Mouse (Mus musculus): ENCODE data around the gene Plrg1. TPM values are rescaled to one million over a fixed set of nuclear protein-coding genes. Genes with fewer than 3 reads are reported as not detected.

Plrg1 gene
- polyA plus RNA-seq, 1 experiment from 2014 or later, result 94.0 TPM

DNA sequence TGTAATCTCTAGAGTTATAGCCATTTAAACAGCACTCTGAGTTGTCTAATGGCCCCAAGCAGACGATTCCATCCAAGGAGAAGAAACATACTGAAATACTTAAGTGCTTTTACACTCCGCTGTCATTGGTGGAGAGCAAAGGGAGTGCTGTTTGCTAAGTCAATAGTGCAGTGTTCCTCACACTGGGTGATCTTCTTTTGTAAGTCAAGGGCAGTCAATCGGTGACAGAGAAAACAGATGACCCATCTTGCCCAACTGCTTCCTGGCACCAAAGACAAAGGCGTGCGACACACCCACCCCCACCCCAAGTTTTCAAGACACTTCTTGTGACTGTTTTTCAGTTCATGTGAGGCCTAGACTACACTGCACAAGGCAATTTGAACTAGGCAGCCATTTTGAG lies 3.2 kb upstream of the Plrg1 start:
- no peak for DNase-seq (ENCODE audit: low spot score)

DNA sequence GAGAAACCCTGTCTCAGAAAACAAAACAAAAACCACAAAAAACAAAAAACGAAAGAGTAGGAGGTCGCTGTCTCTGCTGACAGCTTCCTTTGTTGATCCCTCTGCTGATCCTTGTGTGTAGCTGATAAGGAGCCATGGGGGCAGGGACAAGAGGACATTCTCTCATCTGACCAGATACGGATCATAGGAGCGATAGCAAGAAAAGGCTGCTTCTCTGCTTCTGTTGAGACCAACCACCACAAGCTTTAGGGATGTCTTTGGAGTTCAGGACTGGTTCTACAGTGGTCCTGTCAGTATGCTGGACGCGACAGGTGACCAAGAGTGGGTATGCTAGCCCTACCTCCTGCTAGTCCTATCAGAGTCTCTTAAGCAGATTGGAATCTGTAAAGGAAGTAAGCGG lies 2.2 kb upstream of the Plrg1 start:
- no peak for DNase-seq (ENCODE audit: low spot score)

DNA sequence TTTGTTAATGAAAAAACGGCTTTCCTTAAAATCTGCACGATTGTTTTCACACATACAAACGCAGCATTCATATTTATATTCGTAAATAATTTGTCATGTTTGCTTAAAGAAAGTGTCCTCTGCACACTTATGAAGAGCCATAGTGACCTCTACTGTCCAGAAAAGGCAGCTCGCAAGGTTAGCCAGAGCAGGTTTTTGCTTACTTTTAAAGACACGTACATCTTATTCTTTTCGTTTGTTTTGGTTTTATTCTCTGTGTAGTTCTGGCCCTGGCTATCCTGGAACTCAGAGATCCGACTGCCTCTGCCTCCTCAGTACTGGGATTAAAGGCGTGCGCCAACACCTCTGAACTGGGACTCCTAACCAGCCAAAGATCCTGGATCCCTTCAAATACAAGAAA lies 1.6 kb upstream of the Plrg1 start:
- peak; percentile 21 for DNase-seq (ENCODE audit: low spot score)

DNA sequence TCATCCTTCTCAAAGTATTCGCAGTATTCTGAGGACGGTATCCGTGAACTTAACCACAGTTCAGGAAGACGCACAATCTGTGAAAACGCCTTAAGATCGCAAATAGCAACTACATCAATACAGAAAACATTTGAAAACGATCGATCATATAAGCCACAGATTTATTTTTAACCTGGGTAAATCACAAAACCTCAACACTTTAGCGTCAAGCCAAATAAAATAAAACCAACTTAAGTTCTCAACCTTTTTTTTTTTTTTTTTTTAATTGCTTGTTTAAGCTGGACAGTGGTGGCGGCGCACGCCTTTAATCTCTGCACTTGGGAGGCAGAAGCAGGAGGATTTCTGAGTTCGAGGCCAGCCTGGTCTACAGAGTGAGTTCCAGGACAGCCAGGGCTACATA lies 563 bp upstream of the Plrg1 start:
- DNase-seq (ENCODE audit: low spot score), result no peak

DNA sequence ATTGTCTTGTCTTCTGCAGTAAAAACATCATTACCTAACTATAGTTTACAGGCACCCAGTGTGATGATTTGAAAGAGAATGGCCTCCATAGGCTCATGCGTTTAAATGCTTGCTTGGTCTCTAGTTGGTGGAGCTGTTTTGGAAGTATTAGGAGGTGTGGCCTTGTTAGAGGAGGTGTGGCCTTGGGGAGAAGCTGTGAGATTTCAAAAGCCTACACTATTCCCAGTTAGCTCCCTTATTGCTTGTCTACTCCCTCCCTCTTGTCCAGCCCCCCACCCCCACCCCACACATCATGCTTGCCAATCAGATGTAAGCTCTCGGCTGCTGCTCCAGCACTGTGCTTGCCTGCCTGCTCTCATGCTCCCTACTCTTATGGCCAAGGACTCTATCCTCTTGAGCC lies 1.7 kb downstream of the Plrg1 start:
- no peak for DNase-seq (ENCODE audit: low spot score)

DNA sequence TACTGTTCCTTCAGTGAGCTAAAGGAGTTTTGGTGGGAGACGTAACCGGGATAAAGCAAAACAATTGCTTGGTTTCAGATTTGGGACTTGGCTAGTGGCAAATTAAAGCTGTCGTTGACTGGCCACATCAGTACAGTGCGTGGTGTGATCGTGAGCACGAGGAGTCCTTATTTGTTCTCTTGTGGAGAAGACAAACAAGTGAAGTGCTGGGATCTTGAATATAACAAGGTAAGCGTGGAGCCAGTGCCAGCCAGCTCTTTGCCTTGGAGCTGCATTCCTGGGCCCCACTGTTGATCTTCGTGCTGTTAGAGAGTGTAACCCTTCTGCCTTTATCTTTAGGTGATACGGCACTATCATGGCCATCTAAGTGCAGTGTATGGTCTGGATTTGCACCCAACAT lies 12.6 kb downstream of the Plrg1 start:
- no peak for DNase-seq (ENCODE audit: low spot score)

DNA sequence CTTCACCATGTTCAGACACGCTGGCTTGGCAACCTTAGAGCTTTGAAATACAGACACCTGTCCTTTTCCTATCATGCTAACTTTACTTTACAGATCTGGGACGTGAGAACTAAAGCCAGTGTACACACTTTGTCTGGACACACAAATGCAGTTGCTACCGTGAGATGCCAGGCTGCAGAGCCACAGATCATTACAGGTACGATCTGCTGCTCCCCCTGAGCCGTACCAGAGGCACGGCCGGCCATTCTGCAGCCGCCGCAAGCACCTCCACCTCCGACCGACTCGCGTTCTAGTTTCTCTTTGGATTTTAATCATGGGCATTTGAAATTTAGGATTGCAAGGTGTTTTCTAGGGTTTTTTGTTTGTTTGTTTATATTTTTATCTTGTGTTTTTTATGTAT lies 13.5 kb downstream of the Plrg1 start:
- DNase-seq (ENCODE audit: low spot score), result no peak

DNA sequence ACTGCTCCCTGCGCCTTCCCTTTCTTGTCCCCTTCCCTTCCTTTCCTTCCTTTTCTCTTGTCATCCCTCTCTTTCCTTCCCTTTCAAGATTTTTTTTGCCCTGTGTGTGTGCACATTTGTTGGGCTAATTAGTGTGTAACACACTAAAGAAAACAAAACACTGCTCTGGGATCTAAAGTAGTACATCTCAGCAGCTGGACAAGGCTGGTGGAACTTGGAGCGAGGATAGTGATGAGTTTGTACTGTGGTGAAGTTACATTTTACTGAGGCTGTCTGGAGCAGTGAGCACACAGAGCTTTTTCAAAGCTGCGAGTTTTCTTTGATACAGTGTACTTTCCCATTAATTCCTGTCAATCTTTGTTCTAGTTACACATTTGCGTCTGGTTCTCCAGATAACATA lies 14.9 kb downstream of the Plrg1 start:
- DNase-seq (ENCODE audit: low spot score), result no peak

DNA sequence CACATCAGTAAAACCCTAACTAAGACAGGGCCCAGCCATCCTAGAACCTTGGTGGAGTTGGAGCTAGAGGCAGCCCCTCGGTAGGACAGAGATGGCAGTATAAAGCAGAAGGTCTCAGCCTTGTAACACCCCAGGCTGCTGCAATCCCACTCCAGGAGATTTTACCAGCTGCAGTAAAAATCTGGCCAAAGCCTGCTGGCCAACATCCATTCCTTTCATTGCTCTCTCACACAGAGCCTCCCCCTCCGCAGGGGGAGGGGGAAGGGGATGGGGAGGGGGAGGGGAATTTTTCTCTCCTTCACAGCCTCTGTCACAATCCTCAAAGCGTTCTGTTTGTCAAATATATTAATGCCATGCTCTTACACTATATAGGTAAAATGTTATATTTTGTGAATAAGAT lies 21.2 kb downstream of the Plrg1 start:
- no peak for DNase-seq (ENCODE audit: low spot score)

DNA sequence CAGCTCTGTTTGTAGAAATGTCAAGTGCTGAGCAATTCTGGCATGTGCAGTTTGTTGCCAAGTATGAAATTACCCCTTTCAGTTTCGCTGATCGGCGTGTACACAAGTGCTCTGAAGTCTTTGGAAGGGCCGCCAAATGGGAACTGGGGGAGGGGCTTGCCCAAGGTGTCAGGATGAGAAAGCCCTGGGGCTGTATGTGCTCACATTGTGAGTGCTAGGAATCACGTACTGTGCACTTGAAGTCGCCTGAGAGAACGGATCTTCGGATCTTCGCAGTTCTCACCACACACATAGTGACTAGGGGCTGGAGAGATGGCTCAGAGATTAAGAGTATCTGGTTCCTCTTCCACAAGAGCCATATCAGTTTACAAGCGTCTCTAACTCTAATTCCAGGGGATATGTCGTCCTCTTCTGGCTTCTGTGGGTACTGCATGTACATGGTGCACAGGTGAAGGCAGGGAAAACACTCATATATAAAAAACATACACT lies 25.3 kb downstream of the Plrg1 start:
- DNase-seq (ENCODE audit: low spot score), result peak; percentile 58

DNA sequence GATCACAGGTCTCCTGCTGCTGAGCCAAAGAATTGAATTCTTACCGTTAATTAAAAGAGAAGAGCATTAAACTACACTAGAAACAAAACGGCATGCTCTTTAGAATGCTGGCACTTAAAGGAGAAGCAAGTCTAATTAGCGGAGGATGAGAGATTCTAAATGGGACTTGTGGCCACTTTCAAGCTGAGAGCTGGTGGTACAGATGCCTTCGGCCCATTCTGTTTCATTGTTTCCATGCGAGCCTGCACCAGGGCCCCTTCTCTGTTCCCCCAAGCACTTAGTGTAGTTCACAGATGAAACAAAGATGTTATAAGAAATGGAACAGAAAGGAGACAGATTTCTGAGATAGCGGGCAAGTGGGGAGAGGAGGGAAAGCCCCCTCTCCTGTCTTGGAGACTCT lies 42.3 kb downstream of the Plrg1 start:
- DNase-seq (ENCODE audit: low spot score), result no peak

DNA sequence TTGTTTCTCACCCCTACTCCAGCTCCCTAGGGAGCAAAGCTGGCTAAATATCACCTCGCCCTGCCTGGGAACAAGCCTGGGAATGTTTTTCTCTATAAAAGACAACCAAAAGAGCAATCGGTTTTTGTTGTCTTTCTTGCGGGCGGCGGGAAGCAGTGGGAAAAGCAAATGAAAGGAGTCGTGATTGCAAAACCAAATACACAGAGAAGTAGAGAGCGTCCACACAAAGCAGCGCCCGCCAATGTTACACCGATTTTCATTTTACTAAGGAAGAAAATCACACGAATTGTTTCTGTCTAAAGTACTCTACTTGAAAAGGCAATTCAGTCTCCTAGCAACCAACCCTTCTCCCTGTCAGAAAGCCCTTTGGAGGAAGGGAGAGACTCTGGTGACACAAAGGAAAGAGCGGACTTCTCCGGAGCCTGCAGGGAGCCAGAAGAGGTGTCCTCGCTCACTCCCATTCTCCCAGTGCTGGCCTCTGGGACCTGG lies 43.3 kb downstream of the Plrg1 start:
- no peak for DNase-seq (ENCODE audit: low spot score)

DNA sequence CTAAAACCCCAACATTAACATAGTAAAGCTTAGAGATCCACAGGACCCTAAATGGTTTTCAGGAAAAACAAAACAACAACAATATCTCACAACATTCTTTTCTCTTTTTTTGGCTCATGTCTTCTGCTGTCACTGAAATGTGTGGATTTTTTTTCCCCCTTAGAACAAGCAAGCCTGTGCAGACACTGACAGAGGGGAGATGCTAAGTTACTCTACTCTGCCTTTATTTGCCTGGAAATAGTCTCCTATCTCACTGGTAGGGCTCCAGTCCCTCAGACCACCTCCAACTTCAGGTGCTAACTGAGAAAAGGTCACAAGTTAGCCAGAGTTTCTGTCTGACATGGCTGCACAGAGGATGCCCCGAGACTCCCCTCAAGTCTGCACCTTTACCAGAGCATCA lies 43.8 kb downstream of the Plrg1 start:
- DNase-seq (ENCODE audit: low spot score), result no peak

DNA sequence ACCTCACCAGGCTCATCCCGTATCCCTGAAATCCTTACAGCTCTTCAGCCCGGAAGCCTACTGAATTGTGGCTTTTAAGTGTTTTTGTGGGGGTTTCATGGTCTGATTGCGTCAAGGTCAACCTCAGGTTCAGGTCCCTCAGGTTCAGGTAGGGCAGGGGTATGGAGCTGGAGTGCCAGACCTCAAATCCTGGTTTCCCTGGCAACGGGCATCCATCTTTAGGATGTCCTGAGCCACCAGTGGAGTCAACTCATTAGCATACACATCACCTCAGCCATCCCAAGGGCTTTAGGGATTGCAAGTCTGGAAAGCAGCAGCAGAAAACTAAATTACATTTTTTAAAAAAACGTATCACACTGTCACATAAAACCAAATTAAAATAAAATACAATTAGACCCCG lies 44.3 kb downstream of the Plrg1 start:
- DNase-seq (ENCODE audit: low spot score), result no peak

DNA sequence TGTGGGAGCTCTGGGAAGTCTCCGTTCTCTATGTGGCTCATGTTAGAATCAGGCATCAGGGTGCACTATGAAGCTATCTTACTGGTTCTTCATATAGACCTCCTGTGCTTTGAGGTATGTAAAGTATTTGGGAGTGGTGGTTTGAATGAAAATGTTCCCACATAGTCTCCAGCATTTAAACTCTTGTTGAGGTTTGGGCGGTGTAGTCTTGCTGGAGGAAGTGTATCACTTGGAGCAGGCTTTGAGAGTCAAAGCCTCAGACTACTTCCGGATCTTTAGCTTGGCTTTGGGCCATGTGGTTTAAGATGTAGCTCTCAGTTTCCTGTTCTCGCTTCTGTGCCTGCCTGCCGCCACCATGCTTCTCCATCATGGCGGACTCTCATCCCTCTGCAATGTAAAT lies 47.0 kb downstream of the Plrg1 start:
- no peak for DNase-seq (ENCODE audit: low spot score)

DNA sequence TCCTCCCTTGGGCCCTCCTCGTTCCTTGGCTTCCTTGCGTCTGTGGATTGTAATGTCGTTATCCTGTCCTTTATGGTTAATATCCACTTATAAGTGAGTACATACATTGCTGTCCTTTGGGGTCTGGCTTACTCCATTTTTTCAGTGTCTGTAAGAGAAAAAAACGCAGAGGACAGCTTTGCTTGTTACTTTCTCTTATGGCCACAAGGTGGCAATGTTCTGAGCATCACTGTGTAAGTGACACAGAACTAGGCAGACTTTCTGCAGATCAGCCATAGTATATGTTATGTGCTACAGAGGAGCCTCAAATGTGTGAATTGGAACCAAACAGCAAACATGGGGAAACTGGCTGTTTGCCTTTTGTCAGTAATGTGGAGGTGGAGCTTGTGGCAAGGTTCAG lies 54.8 kb downstream of the Plrg1 start:
- peak; percentile 33 for DNase-seq (ENCODE audit: low spot score)

DNA sequence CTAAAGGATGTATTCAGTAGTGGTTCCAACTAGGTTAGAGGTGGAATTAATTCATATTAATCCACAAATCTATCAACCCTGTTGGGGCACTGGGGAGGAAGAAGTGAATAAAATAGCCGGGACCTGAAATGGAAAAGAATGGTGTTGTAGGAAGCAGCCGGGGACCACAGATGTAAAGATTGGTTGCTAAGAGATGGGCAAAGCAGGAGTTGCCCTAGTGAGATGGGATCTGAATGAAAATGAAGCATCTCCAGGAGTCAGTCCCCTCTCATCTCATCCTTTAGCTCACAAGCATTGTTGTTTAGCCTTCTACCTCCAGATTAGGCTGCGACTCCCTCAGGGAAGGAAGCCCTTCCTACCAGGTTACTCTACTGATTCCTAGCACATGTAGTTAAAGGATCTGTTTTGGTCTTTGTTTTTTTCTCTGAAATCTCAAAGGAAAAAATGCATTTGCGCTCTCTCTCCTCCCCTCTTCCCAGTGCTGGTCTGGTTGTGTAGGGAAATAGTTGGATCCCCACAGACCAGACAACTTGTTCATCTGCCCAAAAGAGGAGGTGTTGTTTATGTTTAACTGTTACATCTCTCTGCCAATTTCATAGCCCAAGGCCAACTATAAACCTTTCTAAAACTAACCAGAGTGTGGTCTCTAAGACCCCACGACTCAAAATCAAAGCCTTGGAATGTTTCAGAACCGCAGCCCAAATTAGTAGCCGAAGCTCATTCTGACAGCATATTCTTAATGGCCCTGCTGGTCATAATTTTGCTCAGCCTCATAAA lies 56.4 kb downstream of the Plrg1 start:
- no peak for DNase-seq (ENCODE audit: low spot score)

DNA sequence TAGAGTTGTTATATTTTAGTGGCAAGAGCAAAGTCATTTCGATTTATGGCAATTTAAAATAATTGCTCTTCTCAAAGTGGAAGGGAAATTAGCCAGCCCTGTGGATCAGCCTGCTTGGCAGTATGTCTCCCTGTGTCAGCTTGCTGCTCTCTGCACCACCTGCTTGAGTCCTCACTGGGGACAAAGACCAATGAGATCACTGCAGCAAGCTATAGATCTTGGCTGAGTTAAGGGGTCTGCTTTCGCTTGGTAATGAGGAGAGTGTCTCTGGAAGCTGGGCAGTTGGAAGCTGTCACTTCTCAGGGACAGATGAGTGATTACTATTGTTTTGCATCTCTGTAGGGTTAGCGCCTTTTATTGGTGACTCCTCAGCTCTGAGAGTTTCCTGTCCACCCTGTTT lies 57.5 kb downstream of the Plrg1 start:
- DNase-seq (ENCODE audit: low spot score), result no peak

DNA sequence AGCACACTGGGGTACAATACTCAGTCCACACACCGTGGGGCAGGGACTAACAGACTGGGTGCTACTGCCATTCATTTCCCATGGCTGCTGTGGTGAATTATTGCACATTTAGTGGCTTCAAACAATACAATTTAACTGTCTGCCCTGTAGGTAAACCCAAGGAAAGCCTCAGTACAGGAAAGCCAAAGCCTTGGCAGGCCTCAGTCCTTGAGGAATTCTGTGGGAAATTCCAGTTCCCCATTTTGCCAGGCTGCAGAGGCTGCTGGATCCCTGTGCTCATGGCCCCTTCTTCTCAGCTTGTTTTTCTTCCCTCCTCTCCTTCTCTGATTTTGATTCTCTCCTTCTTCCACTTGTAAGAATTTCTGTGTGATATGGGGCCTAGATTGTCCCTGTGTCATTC lies 59.6 kb downstream of the Plrg1 start:
- DNase-seq (ENCODE audit: low spot score), result no peak

DNA sequence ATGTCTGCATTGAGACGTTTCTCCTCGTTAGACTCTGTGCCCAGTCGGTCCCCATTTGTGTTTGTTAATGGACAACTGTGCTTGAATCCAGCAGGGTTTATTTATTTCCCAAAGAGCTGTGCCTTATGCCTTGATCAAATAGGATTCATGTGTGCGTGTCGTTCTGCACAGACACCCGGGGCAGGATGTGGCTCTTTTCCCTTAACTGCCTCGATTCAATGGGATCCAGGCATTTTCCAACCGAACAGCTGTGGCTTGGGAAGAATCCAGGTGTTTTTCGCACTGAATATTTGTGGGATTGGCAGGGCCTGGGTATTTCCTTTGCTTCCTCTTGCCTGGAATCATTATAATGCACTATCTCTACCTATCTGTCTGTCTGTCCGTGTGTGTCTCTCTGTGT lies 62.3 kb downstream of the Plrg1 start:
- DNase-seq (ENCODE audit: low spot score), result no peak
